Mouse (Mus musculus): Measurements from ENCODE around the gene Hmgcs2. TPM values are rescaled to one million over a fixed set of nuclear protein-coding genes. Genes with fewer than 3 reads are reported as not detected.

The Hmgcs2 gene
- total and polyA plus RNA-seq, 3 experiments: 0.12 to 0.81 TPM; not detected in 1

- H3K9me3 ChIP-seq (replicated peaks; ENCODE audit: insufficient read depth, low read length): no peaks in the 10 kb centered on the region
- no peaks in the 10 kb centered on the region; a peak in 1 of 4 replicates for H3K27me3 ChIP-seq (ENCODE audit: control insufficient read depth in 1 of 2, insufficient read depth in 2 of 2, low read length in 2 of 2)
- TF ChIP-seq SMC3 (IDR thresholded peaks at IDR 0.05; ENCODE audit: low read depth, low read length): peak; percentile 6; the same call in 1 of the 2 replicates
- TF ChIP-seq RCOR1 (IDR thresholded peaks at IDR 0.05; ENCODE audit: low read depth, low read length): no peak
- no peak for DNase-seq (ENCODE audit: low read depth, low spot score)
- H3K9ac ChIP-seq (ENCODE audit: control insufficient read depth, low read depth, low read length, poor library complexity, severe bottlenecking): no peak overlapping the region
- H3K4me3 ChIP-seq (ENCODE audit: control insufficient read depth in 1 of 2, insufficient read depth in 1 of 2, low read depth in 2 of 2, low read length in 2 of 2): no peak overlapping the region
- no peak overlapping the region for H3K27ac ChIP-seq (ENCODE audit: control insufficient read depth, low read depth, low read length)
- no peaks in the 10 kb centered on the region for H3K79me2 ChIP-seq (ENCODE audit: control insufficient read depth, insufficient read depth, low read length, poor library complexity)
- peaks cover 2 to 7% of the 10 kb centered on the region in 2 experiments; a peak in 2 of 4 replicates for H3K4me1 ChIP-seq (ENCODE audit: control insufficient read depth in 1 of 2, insufficient read depth in 2 of 2, low read length in 2 of 2)
- H3K36me3 ChIP-seq (ENCODE audit: control insufficient read depth in 1 of 2, insufficient read depth in 2 of 2, low read length in 2 of 2): no peaks in the 10 kb centered on the region; a peak in 1 of 4 replicates
Measured at GRCm38 (mm10) chr3:98242051-98242450, 38.2 kb upstream of the Hmgcs2 start.

GRCm38 (mm10) chr3:98242458-98243037, 37.7 kb upstream of the Hmgcs2 start:
- peaks cover 4 to 7% of the 10 kb centered on the region in 2 experiments; a peak in 2 of 4 replicates for H3K4me1 ChIP-seq (ENCODE audit: control insufficient read depth in 1 of 2, insufficient read depth in 2 of 2, low read length in 2 of 2)
- no peak overlapping the region for H3K27ac ChIP-seq (ENCODE audit: control insufficient read depth, low read depth, low read length)
- no peaks in the 10 kb centered on the region for H3K9me3 ChIP-seq (replicated peaks; ENCODE audit: insufficient read depth, low read length)
- H3K36me3 ChIP-seq (ENCODE audit: control insufficient read depth in 1 of 2, insufficient read depth in 2 of 2, low read length in 2 of 2): no peaks in the 10 kb centered on the region; a peak in 1 of 4 replicates
- H3K27me3 ChIP-seq (ENCODE audit: control insufficient read depth in 1 of 2, insufficient read depth in 2 of 2, low read length in 2 of 2): no peaks in the 10 kb centered on the region; a peak in 1 of 4 replicates
- no peak overlapping the region for H3K9ac ChIP-seq (ENCODE audit: control insufficient read depth, low read depth, low read length, poor library complexity, severe bottlenecking)
- no peak for DNase-seq (ENCODE audit: low read depth, low spot score)
- TF ChIP-seq NELFE (IDR thresholded peaks at IDR 0.05; ENCODE audit: low read depth, low read length): no peak
- no peak for TF ChIP-seq MYC (IDR thresholded peaks at IDR 0.05; ENCODE audit: low read depth, low read length)
- TF ChIP-seq POLR2AphosphoS2 (IDR thresholded peaks at IDR 0.05; ENCODE audit: low read length): no peak
- no peak for TF ChIP-seq TCF12 (IDR thresholded peaks at IDR 0.05; ENCODE audit: low read depth, low read length)
- TF ChIP-seq TAL1 (IDR thresholded peaks at IDR 0.05; ENCODE audit: low read length): no peak
- no peak for TF ChIP-seq BHLHE40 (IDR thresholded peaks at IDR 0.05; ENCODE audit: borderline replicate concordance, low read depth, low read length)
- no peak for TF ChIP-seq SMC3 (IDR thresholded peaks at IDR 0.05; ENCODE audit: low read depth, low read length)
- TF ChIP-seq ZNF384 (IDR thresholded peaks at IDR 0.05; ENCODE audit: low read depth, low read length): no peak
- no peak for TF ChIP-seq CHD1 (IDR thresholded peaks at IDR 0.05; ENCODE audit: low read depth, low read length)
- no peak for TF ChIP-seq HCFC1 (IDR thresholded peaks at IDR 0.05; ENCODE audit: low read depth, low read length)
- no peak overlapping the region for H3K4me3 ChIP-seq (ENCODE audit: control insufficient read depth in 1 of 2, insufficient read depth in 1 of 2, low read depth in 2 of 2, low read length in 2 of 2)
- no peaks in the 10 kb centered on the region for H3K79me2 ChIP-seq (ENCODE audit: control insufficient read depth, insufficient read depth, low read length, poor library complexity)

DNA sequence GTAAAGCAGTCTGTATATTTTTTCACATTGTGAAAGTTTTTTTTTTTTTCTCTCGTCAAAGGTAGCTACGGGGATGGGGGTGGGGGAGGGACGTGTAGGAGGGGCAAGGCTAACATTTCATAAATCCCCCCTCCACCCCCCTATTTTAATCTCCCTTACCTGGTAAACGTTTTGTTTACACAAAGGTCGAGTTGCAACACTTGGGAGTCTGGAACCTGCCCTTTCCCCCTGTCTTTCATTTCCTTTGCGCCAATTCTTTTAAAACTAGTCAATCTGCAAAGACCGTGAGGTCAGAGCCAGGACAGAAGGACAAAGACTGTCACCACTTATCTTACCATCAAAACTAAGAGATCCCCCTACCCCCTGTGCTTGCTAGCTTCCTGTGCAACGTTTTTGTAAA, 34.3 kb upstream of the Hmgcs2 start:
- Histone ChIP-seq H3K27me3 (ENCODE audit: control insufficient read depth in 1 of 2, insufficient read depth in 2 of 2, low read length in 2 of 2) (no peaks in the 10 kb centered on the region), H3K4me1 (ENCODE audit: control insufficient read depth in 1 of 2, insufficient read depth in 2 of 2, low read length in 2 of 2) (peaks cover 4 to 7% of the 10 kb centered on the region in 2 experiments; a peak in 2 of 4 replicates), H3K79me2 (ENCODE audit: control insufficient read depth, insufficient read depth, low read length, poor library complexity) (no peaks in the 10 kb centered on the region), H3K36me3 (ENCODE audit: control insufficient read depth in 1 of 2, insufficient read depth in 2 of 2, low read length in 2 of 2) (no peaks in the 10 kb centered on the region; a peak in 1 of 4 replicates), H3K9ac (ENCODE audit: control insufficient read depth, low read depth, low read length, poor library complexity, severe bottlenecking) (no peak overlapping the region), H3K4me3 (ENCODE audit: control insufficient read depth in 1 of 2, insufficient read depth in 1 of 2, low read depth in 2 of 2, low read length in 2 of 2) (no peak overlapping the region), H3K9me3 (replicated peaks; ENCODE audit: insufficient read depth, low read length) (no peaks in the 10 kb centered on the region), H3K27ac (ENCODE audit: control insufficient read depth, low read depth, low read length) (no peak overlapping the region)
- no peak for DNase-seq (ENCODE audit: low read depth, low spot score)
- TF ChIP-seq TCF12 (IDR thresholded peaks at IDR 0.05; ENCODE audit: low read depth, low read length) (no peak), E2F4 (IDR thresholded peaks at IDR 0.05; ENCODE audit: borderline replicate concordance, low read depth, low read length) (no peak), GATA1 (IDR thresholded peaks at IDR 0.05; ENCODE audit: low read depth, low read length) (no peak), RAD21 (IDR thresholded peaks at IDR 0.05; ENCODE audit: low read depth, low read length) (no peak), TAL1 (IDR thresholded peaks at IDR 0.05; ENCODE audit: low read length) (no peak), POLR2AphosphoS2 (IDR thresholded peaks at IDR 0.05; ENCODE audit: low read length) (no peak), POLR2AphosphoS5 (IDR thresholded peaks at IDR 0.05; ENCODE audit: borderline replicate concordance, low read depth, low read length) (no peak), CTCF (IDR thresholded peaks at IDR 0.05 in 2 of 3, conservative IDR thresholded peaks at IDR 0.05 in 1 of 3; ENCODE audit: control insufficient read depth in 1 of 3, insufficient read depth in 1 of 3, low read depth in 2 of 3, low read length in 3 of 3, poor library complexity in 1 of 3, severe bottlenecking in 1 of 3) (no peak), JUND (IDR thresholded peaks at IDR 0.05; ENCODE audit: low read depth, low read length) (no peak), ETS1 (IDR thresholded peaks at IDR 0.05; ENCODE audit: low read depth, low read length) (no peak), USF1 (IDR thresholded peaks at IDR 0.05; ENCODE audit: low read depth, low read length) (no peak), BHLHE40 (IDR thresholded peaks at IDR 0.05; ENCODE audit: borderline replicate concordance, low read depth, low read length) (no peak), SMC3 (IDR thresholded peaks at IDR 0.05; ENCODE audit: low read depth, low read length) (no peak), SIN3A (IDR thresholded peaks at IDR 0.05; ENCODE audit: low read length) (no peak), POLR2A (IDR thresholded peaks at IDR 0.05; ENCODE audit: control insufficient read depth in 1 of 2, insufficient read depth in 1 of 2, low read depth in 1 of 2, low read length in 2 of 2, poor library complexity in 1 of 2) (no peak), ZKSCAN1 (IDR thresholded peaks at IDR 0.05; ENCODE audit: low read depth, low read length) (no peak)

Measured in MEL (cell line).